Mouse (Mus musculus) cortical plate, adult 2 months (tissue): ENCODE measurements at regions not wholly inside any gene's neighbourhood (a gene's known extent, or its start where the extent isn't known, plus 50 kb on each side); places are given as distances from the start of the nearest gene placed in this dataset.

ENCODE experiments used
- CTCF ChIP-seq: fragments of 200-500 bp; IDR thresholded peaks from 2 replicates; pipeline ENCODE4 v1.5.1; 2011; ENCODE audit warnings: mild to moderate bottlenecking, control low read depth, low read length; ENCODE audit not compliant: insufficient read depth; ENCODE audit errors: extremely low read depth
- POLR2A ChIP-seq: fragments of 200-500 bp; IDR thresholded peaks from 2 replicates; pipeline ENCODE4 v1.6.1; 2011; ENCODE audit warnings: mild to moderate bottlenecking, low read length, control low read depth; ENCODE audit not compliant: insufficient read depth; ENCODE audit errors: extremely low read depth

DNA sequence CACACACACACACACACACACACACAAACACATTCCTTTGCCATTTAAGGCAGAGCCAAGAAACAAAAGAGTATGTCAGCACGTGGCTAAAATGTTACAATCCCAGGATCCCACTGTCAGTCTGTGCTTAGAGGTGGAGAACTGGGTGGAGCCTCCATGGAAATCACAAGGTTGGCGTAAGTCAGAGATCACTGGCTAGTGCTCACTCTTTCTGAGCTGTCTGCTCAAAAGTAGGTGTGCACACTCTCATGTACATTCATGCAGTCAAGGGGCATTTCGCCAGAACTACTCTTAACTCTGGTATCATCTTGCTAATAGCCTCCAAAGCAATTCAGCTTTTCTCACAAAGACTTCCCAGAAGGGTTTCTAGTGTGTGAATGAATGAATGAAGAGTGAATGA lies 318.2 kb downstream of the Gm45692 start:
- TF ChIP-seq POLR2A (no peak), CTCF (no peak)
